Mouse (Mus musculus): ENCODE data around the gene Tfec.

Tfec gene

GRCm38 (mm10) chr6:16794036-16794435 lies 104.2 kb downstream of the Tfec start:
- no peak for DNase-seq (ENCODE audit: low read depth, low spot score)

GRCm38 (mm10) chr6:16785166-16785565 lies 113.1 kb downstream of the Tfec start:
- DNase-seq (ENCODE audit: low read depth, low spot score), result no peak

Data from retina, postnatal 7 days (tissue).